ENCODE assay signal across 16 mouse cellular contexts in genomic region chr6:83169872-83170271, GRCm38 (mm10). TPM values are rescaled to one million over a fixed set of nuclear protein-coding genes. Genes with fewer than 3 reads are reported as not detected.
DNase-seq lines count a peak whose midpoint lies in the region; ATAC-seq and TF ChIP-seq lines count a peak whose summit lies in the region.
"Had no signal": no experiment of that assay in that cellular context is flagged by ENCODE, and none has a peak within 500 bp of the region (broad histone marks: within the 10 kb centered on the region; RNA-seq: fewer than 3 reads in every experiment).

No protein-coding gene starts in this region.

- no peak for TF ChIP-seq CTCF in midbrain, postnatal 0 days (IDR thresholded peaks at IDR 0.05)
- TF ChIP-seq CTCF in kidney, adult 2 months (conservative IDR thresholded peaks at IDR 0.05; ENCODE audit: insufficient read depth, insufficient read length, low read depth, low read length), result no peak
- TF ChIP-seq CTCF in small intestine, adult 2 months (IDR thresholded peaks at IDR 0.05; ENCODE audit: extremely low read depth, insufficient read length, insufficient replicate concordance, low read depth, low read length), result no peak

- no peak for ATAC-seq in hindbrain, embryonic 14.5 days (ENCODE audit: low FRiP score)
- no peak for ATAC-seq in hindbrain, embryonic 11.5 days (ENCODE audit: low FRiP score)
- no peak for ATAC-seq in midbrain, postnatal 0 days (ENCODE audit: low FRiP score)
- no peak for ATAC-seq in midbrain, embryonic 16.5 days

- TF ChIP-seq POLR2A in kidney, adult 2 months (IDR thresholded peaks at IDR 0.05; ENCODE audit: low read depth, low read length), result no peak
- TF ChIP-seq POLR2A in small intestine, adult 2 months (IDR thresholded peaks at IDR 0.05; ENCODE audit: low read depth, low read length), result no peak

- no peak overlapping the region; the same call in 1 of the 2 replicates for H3K4me2 ChIP-seq in hindbrain, embryonic 14.5 days (replicated peaks)
- H3K4me2 ChIP-seq in hindbrain, embryonic 11.5 days (replicated peaks; ENCODE audit: low read depth, low read length), result no peak overlapping the region
- no peak overlapping the region for H3K4me2 ChIP-seq in midbrain, postnatal 0 days (ENCODE audit: low read depth, low read length, poor library complexity, severe bottlenecking)
- H3K4me2 ChIP-seq in midbrain, embryonic 16.5 days (ENCODE audit: low read length), result no peak overlapping the region
- H3K4me2 ChIP-seq: forebrain, embryonic 12.5 days; limb, embryonic 15.5 days; lung, embryonic 15.5 days; midbrain, embryonic 11.5 days had no signal

- 0 out of 2 replicates have a peak overlapping the region, but pooled peaks have one; percentile 4 for H3K9ac ChIP-seq in hindbrain, embryonic 14.5 days
- no peak overlapping the region for H3K9ac ChIP-seq in hindbrain, embryonic 11.5 days (ENCODE audit: low read depth, low read length)
- 0 out of 2 replicates have a peak overlapping the region, but pooled peaks have one; percentile 24 for H3K9ac ChIP-seq in midbrain, postnatal 0 days (replicated peaks; ENCODE audit: low read length, poor library complexity, severe bottlenecking)
- H3K9ac ChIP-seq in midbrain, embryonic 16.5 days (ENCODE audit: low read depth, low read length), result no peak overlapping the region
- H3K9ac ChIP-seq: forebrain, embryonic 12.5 days; limb, embryonic 15.5 days; lung, embryonic 15.5 days had no signal

- no peaks in the 10 kb centered on the region for H3K9me3 ChIP-seq in hindbrain, embryonic 14.5 days (ENCODE audit: control insufficient read depth, low read length)
- H3K9me3 ChIP-seq in hindbrain, embryonic 11.5 days (ENCODE audit: control insufficient read depth, low read length), result no peaks in the 10 kb centered on the region
- H3K9me3 ChIP-seq in midbrain, postnatal 0 days (ENCODE audit: low read length), result no peaks in the 10 kb centered on the region
- no peaks in the 10 kb centered on the region for H3K9me3 ChIP-seq in midbrain, embryonic 16.5 days (replicated peaks; ENCODE audit: control insufficient read depth, low read length, poor library complexity, severe bottlenecking)
- H3K9me3 ChIP-seq: forebrain, embryonic 12.5 days; limb, embryonic 15.5 days; lung, embryonic 15.5 days had no signal

- DNase-seq in hindbrain, embryonic 14.5 days (ENCODE audit: low spot score), result no peak
- DNase-seq in hindbrain, embryonic 11.5 days (ENCODE audit: low spot score), result no peak
- no peak for DNase-seq in midbrain, postnatal 0 days (ENCODE audit: low spot score)
- DNase-seq in kidney, adult 2 months, result peak; percentile 78
- DNase-seq in embryo, embryonic 10.5 days (ENCODE audit: low spot score), result no peak
- DNase-seq in left cerebral cortex, adult 9 months (ENCODE audit: low spot score in 2 of 2), result no peak
- DNase-seq: cerebellum, adult 11-12 months; heart, postnatal 36 days; right cerebral cortex, postnatal 14 days had no signal

- H3K4me1 ChIP-seq in hindbrain, embryonic 14.5 days (replicated peaks; ENCODE audit: control insufficient read depth, insufficient read depth, low read length), result peaks cover 36% of the 10 kb centered on the region
- H3K4me1 ChIP-seq in hindbrain, embryonic 11.5 days (replicated peaks; ENCODE audit: control insufficient read depth, insufficient read depth, low read length), result no peaks in the 10 kb centered on the region
- H3K4me1 ChIP-seq in midbrain, postnatal 0 days (ENCODE audit: insufficient read depth, low read length), result peaks cover 13% of the 10 kb centered on the region; the same call in 1 of the 2 replicates
- peaks cover 43% of the 10 kb centered on the region for H3K4me1 ChIP-seq in midbrain, embryonic 16.5 days (ENCODE audit: control insufficient read depth, insufficient read depth, low read length)
- H3K4me1 ChIP-seq in kidney, adult 2 months (ENCODE audit: control insufficient read depth, insufficient read depth, low read length), result peaks cover 13% of the 10 kb centered on the region; the same call in 1 of the 2 replicates
- peaks cover 4% of the 10 kb centered on the region; the same call in 1 of the 2 replicates for H3K4me1 ChIP-seq in small intestine, adult 2 months (ENCODE audit: control insufficient read depth, insufficient read depth, insufficient read length, low read length)

- no peaks in the 10 kb centered on the region for H3K36me3 ChIP-seq in hindbrain, embryonic 14.5 days (replicated peaks; ENCODE audit: control insufficient read depth, insufficient read depth)
- 0 out of 2 replicates have a peak, but pooled peaks cover 2% of the 10 kb centered on the region for H3K36me3 ChIP-seq in hindbrain, embryonic 11.5 days (ENCODE audit: control insufficient read depth, insufficient read depth, low read length)
- H3K36me3 ChIP-seq in midbrain, postnatal 0 days (ENCODE audit: insufficient read depth, low read length), result no peaks in the 10 kb centered on the region
- no peaks in the 10 kb centered on the region for H3K36me3 ChIP-seq in midbrain, embryonic 16.5 days (ENCODE audit: control insufficient read depth, insufficient read depth, low read length)
- H3K36me3 ChIP-seq in kidney, adult 2 months (ENCODE audit: control insufficient read depth, insufficient read depth, low read length), result no peaks in the 10 kb centered on the region
- 0 out of 2 replicates have a peak, but pooled peaks cover 1% of the 10 kb centered on the region for H3K36me3 ChIP-seq in small intestine, adult 2 months (ENCODE audit: control insufficient read depth, insufficient read depth, low read length)
- H3K36me3 ChIP-seq: limb, embryonic 15.5 days; lung, embryonic 15.5 days had no signal

- H3K4me3 ChIP-seq in hindbrain, embryonic 14.5 days (replicated peaks; ENCODE audit: low read length), result no peak overlapping the region
- H3K4me3 ChIP-seq in hindbrain, embryonic 11.5 days (ENCODE audit: low read depth, low read length), result no peak overlapping the region
- no peak overlapping the region for H3K4me3 ChIP-seq in midbrain, postnatal 0 days (ENCODE audit: low read depth, low read length)
- H3K4me3 ChIP-seq in midbrain, embryonic 16.5 days (ENCODE audit: low read depth, low read length), result no peak overlapping the region
- H3K4me3 ChIP-seq in kidney, adult 2 months (ENCODE audit: insufficient read depth, low read depth, low read length), result no peak overlapping the region
- no peak overlapping the region for H3K4me3 ChIP-seq in small intestine, adult 2 months (ENCODE audit: low read depth, low read length)
- H3K4me3 ChIP-seq: forebrain, embryonic 12.5 days; limb, embryonic 15.5 days; lung, embryonic 15.5 days had no signal

- no peaks in the 10 kb centered on the region for H3K27me3 ChIP-seq in hindbrain, embryonic 14.5 days (ENCODE audit: control insufficient read depth, insufficient read depth, low read length)
- no peaks in the 10 kb centered on the region for H3K27me3 ChIP-seq in hindbrain, embryonic 11.5 days (ENCODE audit: control insufficient read depth, insufficient read depth, low read length)
- no peaks in the 10 kb centered on the region for H3K27me3 ChIP-seq in midbrain, postnatal 0 days (ENCODE audit: insufficient read depth, low read length)
- H3K27me3 ChIP-seq in midbrain, embryonic 16.5 days (ENCODE audit: control insufficient read depth, insufficient read depth, low read depth, low read length), result no peaks in the 10 kb centered on the region
- no peaks in the 10 kb centered on the region for H3K27me3 ChIP-seq in kidney, adult 2 months (replicated peaks; ENCODE audit: control insufficient read depth, insufficient read depth, low read length)
- H3K27me3 ChIP-seq in small intestine, adult 2 months (ENCODE audit: control insufficient read depth, insufficient read depth, low read length), result no peaks in the 10 kb centered on the region
- H3K27me3 ChIP-seq: CH12.LX; forebrain, embryonic 12.5 days; limb, embryonic 15.5 days; lung, embryonic 15.5 days had no signal

- H3K27ac ChIP-seq in hindbrain, embryonic 14.5 days, result no peak overlapping the region
- no peak overlapping the region for H3K27ac ChIP-seq in hindbrain, embryonic 11.5 days (ENCODE audit: low read depth, low read length)
- no peak overlapping the region for H3K27ac ChIP-seq in midbrain, postnatal 0 days (ENCODE audit: low read depth, low read length)
- H3K27ac ChIP-seq in midbrain, embryonic 16.5 days (ENCODE audit: low read length), result no peak overlapping the region
- H3K27ac ChIP-seq in kidney, adult 2 months (ENCODE audit: insufficient read depth, low read depth, low read length), result peak overlapping the region; percentile 25
- peak overlapping the region; percentile 39; the same call in 1 of the 2 replicates for H3K27ac ChIP-seq in small intestine, adult 2 months (ENCODE audit: insufficient read depth, low read depth, low read length)
- H3K27ac ChIP-seq: forebrain, embryonic 12.5 days; limb, embryonic 15.5 days; lung, embryonic 15.5 days had no signal

- 81% methylated on average over 5 of the region's 5 CpGs for WGBS in hindbrain, embryonic 14.5 days
- 89% methylated on average over 5 of the region's 5 CpGs for WGBS in hindbrain, embryonic 11.5 days
- WGBS in midbrain, postnatal 0 days, result 82% methylated on average over 5 of the region's 5 CpGs
- whole genome bisulfite sequencing in midbrain, embryonic 16.5 days, result 82% methylated on average over 5 of the region's 5 CpGs
- WGBS in kidney, adult 2 months, result 17% methylated on average over 5 of the region's 5 CpGs
- WGBS in small intestine, adult 2 months, result 28% methylated on average over 5 of the region's 5 CpGs

RNA-seq across cellular contexts. Expression of gene Dctn1, which starts 4.2 kb away (rescaled TPM):
- polyA plus RNA-seq in hindbrain, embryonic 14.5 days (2014; fragmentation: Nextera tagmentation; extraction: Ambion mirVana), result 147 and 155 TPM in 2 replicates
- polyA plus RNA-seq in hindbrain, embryonic 11.5 days (2014; fragmentation: Nextera tagmentation; extraction: Ambion mirVana), result 75.1 and 81.6 TPM in 2 replicates
- 126 and 129 TPM in 2 replicates for total RNA-seq in midbrain, postnatal 0 days (2014; rRNA removed)
- polyA plus RNA-seq in midbrain, postnatal 0 days (2015; fragmentation: Nextera tagmentation; extraction: Ambion mirVana), result 166 TPM in 2 replicates
- polyA plus RNA-seq in midbrain, embryonic 16.5 days (2015; fragmentation: Nextera tagmentation; extraction: Ambion mirVana), result 161 and 164 TPM in 2 replicates
- polyA plus RNA-seq in kidney, adult 2 months (2012; rRNA removed), result 93.1 and 117 TPM in 2 replicates
- 77.1 and 168 TPM in 2 replicates for polyA plus RNA-seq in small intestine, adult 2 months (2012; rRNA removed)

RNA-seq across cellular contexts. Expression of gene 1700003E16Rik, which starts 13.7 kb away (rescaled TPM):
- 7.1 and 7.5 TPM in 2 replicates for polyA plus RNA-seq in hindbrain, embryonic 14.5 days (2014; fragmentation: Nextera tagmentation; extraction: Ambion mirVana)
- polyA plus RNA-seq in hindbrain, embryonic 11.5 days (2014; fragmentation: Nextera tagmentation; extraction: Ambion mirVana), result 3.7 TPM in 2 replicates
- 15.6 and 20.5 TPM in 2 replicates for total RNA-seq in midbrain, postnatal 0 days (2014; rRNA removed)
- polyA plus RNA-seq in midbrain, postnatal 0 days (2015; fragmentation: Nextera tagmentation; extraction: Ambion mirVana), result 18.0 and 18.2 TPM in 2 replicates
- polyA plus RNA-seq in midbrain, embryonic 16.5 days (2015; fragmentation: Nextera tagmentation; extraction: Ambion mirVana), result 11.4 and 16.3 TPM in 2 replicates
- polyA plus RNA-seq in kidney, adult 2 months (2012; rRNA removed), result 1.4 and 1.6 TPM in 2 replicates
- 0.09 TPM in 1 of 2 replicates, not detected in the other for polyA plus RNA-seq in small intestine, adult 2 months (2012; rRNA removed)

RNA-seq across cellular contexts. Expression of gene Wdr54, which starts 13.7 kb away (rescaled TPM):
- polyA plus RNA-seq in hindbrain, embryonic 14.5 days (2014; fragmentation: Nextera tagmentation; extraction: Ambion mirVana), result 17.8 and 18.0 TPM in 2 replicates
- 12.3 and 13.8 TPM in 2 replicates for polyA plus RNA-seq in hindbrain, embryonic 11.5 days (2014; fragmentation: Nextera tagmentation; extraction: Ambion mirVana)
- total RNA-seq in midbrain, postnatal 0 days (2014; rRNA removed), result 12.7 and 15.9 TPM in 2 replicates
- polyA plus RNA-seq in midbrain, postnatal 0 days (2015; fragmentation: Nextera tagmentation; extraction: Ambion mirVana), result 21.5 and 27.5 TPM in 2 replicates
- 20.1 and 22.9 TPM in 2 replicates for polyA plus RNA-seq in midbrain, embryonic 16.5 days (2015; fragmentation: Nextera tagmentation; extraction: Ambion mirVana)
- 4.4 and 4.7 TPM in 2 replicates for polyA plus RNA-seq in kidney, adult 2 months (2012; rRNA removed)
- 0.90 and 1.3 TPM in 2 replicates for polyA plus RNA-seq in small intestine, adult 2 months (2012; rRNA removed)

RNA-seq across cellular contexts. Expression of gene Rtkn, which starts 34.6 kb away (rescaled TPM):
- 8.9 and 9.8 TPM in 2 replicates for polyA plus RNA-seq in hindbrain, embryonic 14.5 days (2014; fragmentation: Nextera tagmentation; extraction: Ambion mirVana)
- 17.7 and 18.3 TPM in 2 replicates for polyA plus RNA-seq in hindbrain, embryonic 11.5 days (2014; fragmentation: Nextera tagmentation; extraction: Ambion mirVana)
- 24.3 and 30.9 TPM in 2 replicates for total RNA-seq in midbrain, postnatal 0 days (2014; rRNA removed)
- polyA plus RNA-seq in midbrain, postnatal 0 days (2015; fragmentation: Nextera tagmentation; extraction: Ambion mirVana), result 12.5 and 14.6 TPM in 2 replicates
- polyA plus RNA-seq in midbrain, embryonic 16.5 days (2015; fragmentation: Nextera tagmentation; extraction: Ambion mirVana), result 10.7 TPM in 2 replicates
- 73.6 and 96.1 TPM in 2 replicates for polyA plus RNA-seq in kidney, adult 2 months (2012; rRNA removed)
- polyA plus RNA-seq in small intestine, adult 2 months (2012; rRNA removed), result 47.3 and 179 TPM in 2 replicates

RNA-seq across cellular contexts. Expression of gene Ino80b, which starts 44.6 kb away (rescaled TPM):
- polyA plus RNA-seq in hindbrain, embryonic 14.5 days (2014; fragmentation: Nextera tagmentation; extraction: Ambion mirVana), result 15.4 and 15.8 TPM in 2 replicates
- 18.5 and 21.3 TPM in 2 replicates for polyA plus RNA-seq in hindbrain, embryonic 11.5 days (2014; fragmentation: Nextera tagmentation; extraction: Ambion mirVana)
- total RNA-seq in midbrain, postnatal 0 days (2014; rRNA removed), result 29.4 and 40.9 TPM in 2 replicates
- polyA plus RNA-seq in midbrain, postnatal 0 days (2015; fragmentation: Nextera tagmentation; extraction: Ambion mirVana), result 14.6 and 16.2 TPM in 2 replicates
- polyA plus RNA-seq in midbrain, embryonic 16.5 days (2015; fragmentation: Nextera tagmentation; extraction: Ambion mirVana), result 13.3 and 14.5 TPM in 2 replicates
- 19.0 and 29.8 TPM in 2 replicates for polyA plus RNA-seq in kidney, adult 2 months (2012; rRNA removed)
- polyA plus RNA-seq in small intestine, adult 2 months (2012; rRNA removed), result 30.3 and 70.3 TPM in 2 replicates

Comparison
In these comparisons a context has a peak if more than half of its experiments do, and no peak if none do; other contexts are left out.
1. H3K9ac ChIP-seq: peak in hindbrain, embryonic 14.5 days (single experiment) and midbrain, postnatal 0 days (single experiment); none in hindbrain, embryonic 11.5 days (single experiment) and midbrain, embryonic 16.5 days (single experiment).
2. H3K27ac ChIP-seq: peak in kidney, adult 2 months (single experiment) and small intestine, adult 2 months (single experiment); none in hindbrain, embryonic 14.5 days (single experiment), hindbrain, embryonic 11.5 days (single experiment), midbrain, postnatal 0 days (single experiment) and midbrain, embryonic 16.5 days (single experiment).